Mouse (Mus musculus) bone marrow, adult 2 months (tissue): ENCODE measurements around the gene Scand1.

Source experiments
- CTCF ChIP-seq: fragments of 200-500 bp; IDR thresholded peaks from 2 replicates; pipeline ENCODE4 v1.5.1; 2011; ENCODE audit warnings: low read length, control low read depth; ENCODE audit not compliant: control insufficient read depth, insufficient read depth
- POLR2A ChIP-seq: fragments of 200-500 bp; IDR thresholded peaks from 2 replicates; pipeline ENCODE4 v1.6.1; 2011; ENCODE audit warnings: low read depth, mild to moderate bottlenecking, control low read depth, low read length, borderline replicate concordance; ENCODE audit not compliant: control insufficient read depth

- TF ChIP-seq POLR2A (no peak), CTCF (no peak)
These were observed 19.0 kb upstream of the Scand1 start for GRCm38 (mm10) chr2:156331446-156331965.
